Mouse (Mus musculus): Measurements from ENCODE around the gene 1810062G17Rik. TPM values are rescaled to one million over a fixed set of nuclear protein-coding genes. Genes with fewer than 3 reads are reported as not detected.

The 1810062G17Rik gene
- total and polyA plus RNA-seq, 3 experiments: 1.0 to 2.3 TPM; not detected in 1

DNA sequence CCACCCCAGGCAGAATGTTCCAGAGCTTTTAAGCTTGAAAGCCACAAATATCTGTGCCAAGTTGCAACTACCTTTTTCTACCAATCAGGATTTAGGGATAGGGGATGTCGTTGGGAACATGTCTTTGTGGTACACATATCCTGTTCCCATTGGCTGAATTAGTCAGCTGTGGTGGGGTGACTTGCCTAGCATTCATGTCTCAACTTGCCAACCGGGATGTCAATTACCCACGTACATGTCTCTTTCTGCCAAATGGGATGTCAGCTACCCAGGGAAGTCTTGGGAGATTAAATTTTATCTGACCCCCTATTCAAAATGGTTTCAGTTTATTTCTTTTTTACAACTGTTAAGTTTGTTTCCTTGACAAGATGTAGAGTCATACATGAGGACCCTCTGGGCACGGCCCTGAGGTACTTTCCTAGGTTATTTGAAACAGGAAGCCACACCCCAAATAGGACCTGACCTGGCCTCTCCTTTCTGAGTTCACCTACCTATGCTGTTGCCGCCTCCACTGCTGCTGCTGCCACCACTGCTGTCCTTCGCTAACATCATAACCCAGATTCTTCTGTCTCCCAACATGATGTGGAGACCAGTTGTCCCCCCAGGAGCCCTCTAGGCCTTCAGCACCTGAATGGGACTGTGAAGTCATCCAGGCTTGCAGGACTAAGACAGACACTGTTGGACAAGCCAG is 13.3 kb downstream of the 1810062G17Rik start:
- peaks cover 5 to 29% of the 10 kb centered on the region in 2 experiments for H3K4me1 ChIP-seq (ENCODE audit: control insufficient read depth in 1 of 2, insufficient read depth in 2 of 2, low read length in 2 of 2)
- DNase-seq (ENCODE audit: low read depth, low spot score): peak; percentile 25
- no peak overlapping the region for H3K9ac ChIP-seq (ENCODE audit: control insufficient read depth, low read depth, low read length, poor library complexity, severe bottlenecking)
- no peak overlapping the region for H3K4me3 ChIP-seq (ENCODE audit: control insufficient read depth in 1 of 2, insufficient read depth in 1 of 2, low read depth in 2 of 2, low read length in 2 of 2)
- H3K9me3 ChIP-seq (replicated peaks; ENCODE audit: insufficient read depth, low read length): no peaks in the 10 kb centered on the region
- TF ChIP-seq MYB (IDR thresholded peaks at IDR 0.05; ENCODE audit: low read depth, low read length) (no peak), SMC3 (IDR thresholded peaks at IDR 0.05; ENCODE audit: low read depth, low read length) (no peak), KAT2A (conservative IDR thresholded peaks at IDR 0.05; ENCODE audit: low read depth, low read length) (no peak), TCF12 (IDR thresholded peaks at IDR 0.05; ENCODE audit: low read depth, low read length) (no peak), MAX (IDR thresholded peaks at IDR 0.05; ENCODE audit: low read length) (no peak), POLR2AphosphoS2 (IDR thresholded peaks at IDR 0.05; ENCODE audit: low read length) (no peak), TAL1 (IDR thresholded peaks at IDR 0.05; ENCODE audit: low read length) (no peak), EP300 (IDR thresholded peaks at IDR 0.05; ENCODE audit: low read depth in 1 of 2, low read length in 2 of 2) (no peak), UBTF (IDR thresholded peaks at IDR 0.05; ENCODE audit: borderline replicate concordance, insufficient read depth, low read depth, low read length) (no peak)
- H3K27me3 ChIP-seq (ENCODE audit: control insufficient read depth in 1 of 2, insufficient read depth in 2 of 2, low read length in 2 of 2): no peaks in the 10 kb centered on the region
- no peak overlapping the region for H3K27ac ChIP-seq (ENCODE audit: control insufficient read depth, low read depth, low read length)
- no peaks in the 10 kb centered on the region for H3K79me2 ChIP-seq (ENCODE audit: control insufficient read depth, insufficient read depth, low read length, poor library complexity)
- H3K36me3 ChIP-seq (ENCODE audit: control insufficient read depth in 1 of 2, insufficient read depth in 2 of 2, low read length in 2 of 2): peaks cover 0 to 24% of the 10 kb centered on the region in 2 experiments; a peak in 2 of 4 replicates

DNA sequence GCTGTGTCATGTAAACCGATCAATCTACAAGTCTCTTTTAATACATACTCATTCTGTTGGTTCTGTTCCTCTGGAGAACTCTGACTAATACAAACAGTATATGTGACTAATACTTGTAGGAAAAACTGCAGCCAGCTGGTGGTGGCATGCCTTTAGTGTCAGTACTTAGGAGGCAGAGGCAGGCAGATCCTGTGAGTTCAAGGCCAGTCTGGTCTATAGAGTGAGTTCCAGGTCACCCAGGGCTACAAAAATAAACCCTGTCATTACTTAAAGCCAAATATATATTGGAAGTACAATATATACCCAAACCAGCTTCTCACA is 13.8 kb downstream of the 1810062G17Rik start:
- Histone ChIP-seq H3K9ac (ENCODE audit: control insufficient read depth, low read depth, low read length, poor library complexity, severe bottlenecking) (no peak overlapping the region), H3K27me3 (ENCODE audit: control insufficient read depth in 1 of 2, insufficient read depth in 2 of 2, low read length in 2 of 2) (no peaks in the 10 kb centered on the region), H3K4me1 (ENCODE audit: control insufficient read depth in 1 of 2, insufficient read depth in 2 of 2, low read length in 2 of 2) (peaks cover 6 to 33% of the 10 kb centered on the region in 2 experiments), H3K27ac (ENCODE audit: control insufficient read depth, low read depth, low read length) (no peak overlapping the region), H3K9me3 (replicated peaks; ENCODE audit: insufficient read depth, low read length) (no peaks in the 10 kb centered on the region), H3K79me2 (ENCODE audit: control insufficient read depth, insufficient read depth, low read length, poor library complexity) (no peaks in the 10 kb centered on the region), H3K4me3 (ENCODE audit: control insufficient read depth in 1 of 2, insufficient read depth in 1 of 2, low read depth in 2 of 2, low read length in 2 of 2) (no peak overlapping the region), H3K36me3 (ENCODE audit: control insufficient read depth in 1 of 2, insufficient read depth in 2 of 2, low read length in 2 of 2) (peaks cover 0 to 26% of the 10 kb centered on the region in 2 experiments; a peak in 2 of 4 replicates)
- DNase-seq (ENCODE audit: low read depth, low spot score): no peak
- TF ChIP-seq TBP (IDR thresholded peaks at IDR 0.05; ENCODE audit: low read depth, low read length) (0 out of 2 replicates have a peak, but pooled peaks have one; percentile 25), SIN3A (IDR thresholded peaks at IDR 0.05; ENCODE audit: low read length) (no peak)

DNA sequence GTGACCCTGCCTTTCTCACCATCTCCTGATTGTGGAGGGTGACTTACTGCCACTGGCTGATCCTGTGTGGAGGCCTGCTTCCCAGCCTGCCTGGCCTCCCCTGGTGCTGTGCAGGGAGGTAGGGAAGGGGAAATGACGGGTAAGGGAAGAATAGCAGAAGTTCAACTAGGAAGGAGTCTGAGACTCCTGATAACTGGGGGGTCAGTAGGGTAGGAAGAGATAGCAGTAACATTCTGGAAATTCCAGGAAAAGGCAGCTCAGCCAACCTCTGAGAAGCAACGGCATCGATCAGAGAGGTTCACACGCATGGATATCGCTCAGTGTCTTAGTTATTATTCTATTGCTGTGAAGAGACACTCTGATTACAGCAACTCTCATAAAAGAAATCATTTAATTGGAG is 15.8 kb downstream of the 1810062G17Rik start:
- no peaks in the 10 kb centered on the region for H3K79me2 ChIP-seq (ENCODE audit: control insufficient read depth, insufficient read depth, low read length, poor library complexity)
- DNase-seq (ENCODE audit: low read depth, low spot score): peak; percentile 32
- H3K27ac ChIP-seq (ENCODE audit: control insufficient read depth, low read depth, low read length): no peak overlapping the region
- H3K27me3 ChIP-seq (ENCODE audit: control insufficient read depth in 1 of 2, insufficient read depth in 2 of 2, low read length in 2 of 2): no peaks in the 10 kb centered on the region
- no peaks in the 10 kb centered on the region for H3K9me3 ChIP-seq (replicated peaks; ENCODE audit: insufficient read depth, low read length)
- TF ChIP-seq RCOR1 (IDR thresholded peaks at IDR 0.05; ENCODE audit: low read depth, low read length) (0 out of 2 replicates have a peak, but pooled peaks have one; percentile 29), CHD2 (IDR thresholded peaks at IDR 0.05; ENCODE audit: low read length) (no peak), GATA1 (IDR thresholded peaks at IDR 0.05; ENCODE audit: low read depth, low read length) (peak; percentile 40; the same call in 1 of the 2 replicates), TCF12 (IDR thresholded peaks at IDR 0.05; ENCODE audit: low read depth, low read length) (peak; percentile 7; the same call in 1 of the 2 replicates), TAL1 (IDR thresholded peaks at IDR 0.05; ENCODE audit: low read length) (peak; percentile 65), EP300 (IDR thresholded peaks at IDR 0.05; ENCODE audit: low read depth in 1 of 2, low read length in 2 of 2) (peak; percentile 50 to 76; a peak in 3 of 4 replicates)
- peaks cover 0 to 26% of the 10 kb centered on the region in 2 experiments; a peak in 2 of 4 replicates for H3K36me3 ChIP-seq (ENCODE audit: control insufficient read depth in 1 of 2, insufficient read depth in 2 of 2, low read length in 2 of 2)
- H3K4me3 ChIP-seq (ENCODE audit: control insufficient read depth in 1 of 2, insufficient read depth in 1 of 2, low read depth in 2 of 2, low read length in 2 of 2): no peak overlapping the region
- peaks cover 6 to 34% of the 10 kb centered on the region in 2 experiments for H3K4me1 ChIP-seq (ENCODE audit: control insufficient read depth in 1 of 2, insufficient read depth in 2 of 2, low read length in 2 of 2)
- no peak overlapping the region for H3K9ac ChIP-seq (ENCODE audit: control insufficient read depth, low read depth, low read length, poor library complexity, severe bottlenecking)

Measured in MEL (cell line).